Mouse (Mus musculus): Measurements from ENCODE around the gene Olfr311. TPM values are rescaled to one million over a fixed set of nuclear protein-coding genes. Genes with fewer than 3 reads are reported as not detected.
"Not testable (repeated sequence)": the region's sequence is repeated elsewhere in the genome, so short reads cannot be mapped to it uniquely, and the experiment has no call there.

Gene Olfr311
- not detected in 2 replicates for polyA plus RNA-seq (2011; ENCODE audit: insufficient read depth, insufficient read length, low read depth, missing spikeins)

DNA sequence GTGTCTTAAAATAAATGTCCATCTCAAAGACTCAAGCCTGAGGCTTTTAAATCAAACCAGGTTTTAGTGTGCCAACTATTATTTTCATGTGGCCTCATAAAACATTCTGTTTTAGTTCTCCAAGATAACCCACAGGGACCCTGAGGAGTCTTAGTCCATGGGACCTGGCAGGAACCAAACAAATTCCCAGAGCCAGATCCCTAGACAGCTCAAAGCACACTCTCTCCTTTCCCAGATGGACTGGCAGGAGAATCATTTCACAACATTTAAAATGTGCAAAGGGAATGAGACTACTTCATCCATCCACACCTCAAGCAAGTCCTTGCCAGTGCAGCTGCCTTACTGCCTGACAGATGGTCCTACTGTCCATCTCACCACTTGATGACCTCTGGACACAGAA is at the start of gene Olfr311:
TSS of gene Olfr311 (plus strand) at position 301 of the 400 bp plus-strand sequence.
- H3K27ac ChIP-seq (ENCODE audit: insufficient read depth, low read length); H3K36me3 ChIP-seq (ENCODE audit: control insufficient read depth, insufficient read depth, low read length, poor library complexity, severe bottlenecking); H3K27me3 ChIP-seq (ENCODE audit: control insufficient read depth, insufficient read depth, low read length, poor library complexity, severe bottlenecking): not testable (repeated sequence)

DNA sequence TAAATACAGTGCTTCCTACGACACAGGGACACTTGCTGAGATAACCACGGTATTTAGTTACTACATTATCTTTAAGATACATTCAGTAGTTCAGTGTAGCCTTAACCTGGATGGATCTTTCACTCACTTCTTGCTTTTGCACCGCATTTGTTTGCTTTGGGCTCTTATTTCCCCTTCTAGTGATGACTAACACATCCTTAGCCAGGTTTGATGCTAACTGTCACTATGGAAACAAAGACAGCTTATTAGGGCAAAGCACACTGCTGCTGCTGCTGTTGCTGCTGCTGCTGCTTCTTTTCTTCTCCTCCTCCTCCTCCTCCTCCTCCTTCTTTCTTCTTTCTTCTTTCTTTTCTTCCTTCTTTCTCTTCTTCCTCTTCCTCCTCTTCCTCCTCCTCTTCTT is 49.5 kb upstream of the Olfr311 start:
- no peaks in the 10 kb centered on the region for H3K4me1 ChIP-seq (ENCODE audit: control insufficient read depth, insufficient read depth, low read length)
- no peak overlapping the region for H3K4me3 ChIP-seq (ENCODE audit: low read depth, low read length)
- no peaks in the 10 kb centered on the region for H3K9me3 ChIP-seq (replicated peaks; ENCODE audit: control insufficient read depth, insufficient read depth, low read length, poor library complexity, severe bottlenecking)
- H3K9ac ChIP-seq (ENCODE audit: low read depth, poor library complexity, severe bottlenecking), result no peak overlapping the region
- TF ChIP-seq CTCF (IDR thresholded peaks at IDR 0.05; ENCODE audit: low read depth, low read length) (no peak), EP300 (IDR thresholded peaks at IDR 0.05; ENCODE audit: insufficient read depth, low read depth, low read length) (no peak)
- H3K36me3 ChIP-seq (ENCODE audit: control insufficient read depth, insufficient read depth, low read length, poor library complexity, severe bottlenecking), result no peaks in the 10 kb centered on the region
- H3K27me3 ChIP-seq (ENCODE audit: control insufficient read depth, insufficient read depth, low read length, poor library complexity, severe bottlenecking), result no peaks in the 10 kb centered on the region
- H3K27ac ChIP-seq (ENCODE audit: insufficient read depth, low read length), result no peak overlapping the region

More for the DNA sequence above, at the start of gene Olfr311:
- H3K4me3 ChIP-seq (ENCODE audit: low read depth, low read length); H3K4me1 ChIP-seq (ENCODE audit: control insufficient read depth, insufficient read depth, low read length); H3K9ac ChIP-seq (ENCODE audit: low read depth, poor library complexity, severe bottlenecking); H3K9me3 ChIP-seq (replicated peaks; ENCODE audit: control insufficient read depth, insufficient read depth, low read length, poor library complexity, severe bottlenecking): not testable (repeated sequence)

DNA sequence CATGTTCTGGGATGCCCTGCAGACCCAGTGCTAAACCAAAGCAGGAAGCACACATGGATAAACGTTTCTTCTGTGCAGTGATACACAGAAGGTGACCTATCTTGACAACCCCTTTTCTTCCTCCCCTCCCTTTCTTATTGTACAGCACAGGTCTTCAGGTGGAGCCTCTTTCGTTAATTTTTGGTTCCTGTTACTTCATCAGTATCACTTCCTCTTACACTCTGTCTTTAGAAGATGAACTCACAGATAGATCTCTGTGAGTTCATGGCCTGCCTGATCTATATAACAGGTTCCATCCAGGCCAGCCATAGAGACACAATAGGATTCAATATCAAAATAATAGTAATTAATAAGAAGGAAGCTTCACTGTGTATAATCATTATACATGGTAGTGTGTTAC is 49.0 kb upstream of the Olfr311 start:
- no peaks in the 10 kb centered on the region for H3K9me3 ChIP-seq (replicated peaks; ENCODE audit: control insufficient read depth, insufficient read depth, low read length, poor library complexity, severe bottlenecking)

GRCm38 (mm10) chr11:58790646-58791045 is 48.4 kb upstream of the Olfr311 start:
- TF ChIP-seq EP300 (IDR thresholded peaks at IDR 0.05; ENCODE audit: insufficient read depth, low read depth, low read length), result no peak
- TF ChIP-seq CTCF (IDR thresholded peaks at IDR 0.05; ENCODE audit: low read depth, low read length), result no peak
- TF ChIP-seq POLR2A (IDR thresholded peaks at IDR 0.05; ENCODE audit: insufficient read depth, low read length), result no peak
- no peak overlapping the region for H3K9ac ChIP-seq (ENCODE audit: low read depth, poor library complexity, severe bottlenecking)
- H3K27ac ChIP-seq (ENCODE audit: insufficient read depth, low read length), result no peak overlapping the region
- no peaks in the 10 kb centered on the region for H3K4me1 ChIP-seq (ENCODE audit: control insufficient read depth, insufficient read depth, low read length)
- H3K9me3 ChIP-seq (replicated peaks; ENCODE audit: control insufficient read depth, insufficient read depth, low read length, poor library complexity, severe bottlenecking), result no peaks in the 10 kb centered on the region
- H3K4me3 ChIP-seq (ENCODE audit: low read depth, low read length), result no peak overlapping the region
- H3K27me3 ChIP-seq (ENCODE audit: control insufficient read depth, insufficient read depth, low read length, poor library complexity, severe bottlenecking), result no peaks in the 10 kb centered on the region; the same call in 1 of the 2 replicates
- no peaks in the 10 kb centered on the region for H3K36me3 ChIP-seq (ENCODE audit: control insufficient read depth, insufficient read depth, low read length, poor library complexity, severe bottlenecking)

More for the DNA sequence above, 49.0 kb upstream of the Olfr311 start:
- no peak overlapping the region for H3K9ac ChIP-seq (ENCODE audit: low read depth, poor library complexity, severe bottlenecking)
- no peak overlapping the region for H3K4me3 ChIP-seq (ENCODE audit: low read depth, low read length)
- TF ChIP-seq EP300 (IDR thresholded peaks at IDR 0.05; ENCODE audit: insufficient read depth, low read depth, low read length), result no peak
- no peak for TF ChIP-seq POLR2A (IDR thresholded peaks at IDR 0.05; ENCODE audit: insufficient read depth, low read length)
- TF ChIP-seq CTCF (IDR thresholded peaks at IDR 0.05; ENCODE audit: low read depth, low read length), result no peak
- no peaks in the 10 kb centered on the region; the same call in 1 of the 2 replicates for H3K27me3 ChIP-seq (ENCODE audit: control insufficient read depth, insufficient read depth, low read length, poor library complexity, severe bottlenecking)
- no peaks in the 10 kb centered on the region for H3K36me3 ChIP-seq (ENCODE audit: control insufficient read depth, insufficient read depth, low read length, poor library complexity, severe bottlenecking)
- no peaks in the 10 kb centered on the region for H3K4me1 ChIP-seq (ENCODE audit: control insufficient read depth, insufficient read depth, low read length)
- H3K27ac ChIP-seq (ENCODE audit: insufficient read depth, low read length), result no peak overlapping the region

GRCm38 (mm10) chr11:58795856-58796255 is 43.2 kb upstream of the Olfr311 start:
- Histone ChIP-seq H3K36me3 (ENCODE audit: control insufficient read depth, insufficient read depth, low read length, poor library complexity, severe bottlenecking) (no peaks in the 10 kb centered on the region), H3K9me3 (replicated peaks; ENCODE audit: control insufficient read depth, insufficient read depth, low read length, poor library complexity, severe bottlenecking) (no peaks in the 10 kb centered on the region)
- TF ChIP-seq CTCF (IDR thresholded peaks at IDR 0.05; ENCODE audit: low read depth, low read length) (peak; percentile 6), POLR2A (IDR thresholded peaks at IDR 0.05; ENCODE audit: insufficient read depth, low read length) (no peak), EP300 (IDR thresholded peaks at IDR 0.05; ENCODE audit: insufficient read depth, low read depth, low read length) (no peak)

GRCm38 (mm10) chr11:58796850-58797249 is 42.2 kb upstream of the Olfr311 start:
- H3K9me3 ChIP-seq (replicated peaks; ENCODE audit: control insufficient read depth, insufficient read depth, low read length, poor library complexity, severe bottlenecking), result no peaks in the 10 kb centered on the region
- no peak for TF ChIP-seq EP300 (IDR thresholded peaks at IDR 0.05; ENCODE audit: insufficient read depth, low read depth, low read length)
- no peak for TF ChIP-seq CTCF (IDR thresholded peaks at IDR 0.05; ENCODE audit: low read depth, low read length)
- TF ChIP-seq POLR2A (IDR thresholded peaks at IDR 0.05; ENCODE audit: insufficient read depth, low read length), result no peak
- H3K4me1 ChIP-seq (ENCODE audit: control insufficient read depth, insufficient read depth, low read length), result no peaks in the 10 kb centered on the region
- no peak overlapping the region for H3K27ac ChIP-seq (ENCODE audit: insufficient read depth, low read length)
- H3K4me3 ChIP-seq (ENCODE audit: low read depth, low read length), result no peak overlapping the region
- H3K9ac ChIP-seq (ENCODE audit: low read depth, poor library complexity, severe bottlenecking), result no peak overlapping the region
- no peaks in the 10 kb centered on the region for H3K36me3 ChIP-seq (ENCODE audit: control insufficient read depth, insufficient read depth, low read length, poor library complexity, severe bottlenecking)
- H3K27me3 ChIP-seq (ENCODE audit: control insufficient read depth, insufficient read depth, low read length, poor library complexity, severe bottlenecking), result no peaks in the 10 kb centered on the region; the same call in 1 of the 2 replicates

More at GRCm38 (mm10) chr11:58795856-58796255, 43.2 kb upstream of the Olfr311 start:
- Histone ChIP-seq H3K9ac (ENCODE audit: low read depth, poor library complexity, severe bottlenecking) (no peak overlapping the region), H3K27me3 (ENCODE audit: control insufficient read depth, insufficient read depth, low read length, poor library complexity, severe bottlenecking) (no peaks in the 10 kb centered on the region; the same call in 1 of the 2 replicates), H3K4me1 (ENCODE audit: control insufficient read depth, insufficient read depth, low read length) (no peaks in the 10 kb centered on the region), H3K4me3 (ENCODE audit: low read depth, low read length) (no peak overlapping the region), H3K27ac (ENCODE audit: insufficient read depth, low read length) (no peak overlapping the region)

Measured in ES-Bruce4 (cell line).